Mouse (Mus musculus) forebrain, embryonic 11.5 days (tissue): ENCODE results near the gene Ptpro. TPM values are rescaled to one million over a fixed set of nuclear protein-coding genes. Genes with fewer than 3 reads are reported as not detected.
A peak's percentile ranks its signal among the peaks of the same experiment; 100 is the strongest.

ENCODE experiments used
- ATAC-seq: fragments of 200-750 bp; cut with Nextera tagmentation; replicated peaks from 2 replicates; pipeline ENCODE4 v1.8.0; 2017; ENCODE audit warnings: moderate TSS enrichment; ENCODE audit not compliant: low FRiP score
- DNase-seq: peaks from one replicate; pipeline ENCODE4 v3.0.0-alpha.2; 2017; ENCODE audit warnings: low spot score
- H3K27ac ChIP-seq: fragments of 300-500 bp; sonication (generic); 2 replicates; pipeline ENCODE4 v1.5.1; 2014; ENCODE audit warnings: low read depth, low read length
- H3K27me3 ChIP-seq: fragments of 300-500 bp; sonication (generic); 2 replicates; pipeline ENCODE4 v1.6.1; 2014; ENCODE audit warnings: mild to moderate bottlenecking, low read length, mixed read lengths; ENCODE audit not compliant: control insufficient read depth, insufficient read depth
- H3K36me3 ChIP-seq: fragments of 300-500 bp; sonication (generic); 2 replicates; pipeline ENCODE4 v1.6.1; 2014; ENCODE audit warnings: mild to moderate bottlenecking, low read length, moderate library complexity, mixed read lengths; ENCODE audit not compliant: control insufficient read depth, insufficient read depth
- H3K4me1 ChIP-seq: fragments of 300-500 bp; sonication (generic); replicated peaks from 2 replicates; pipeline ENCODE4 v1.6.1; 2014; ENCODE audit warnings: low read length, mixed read lengths; ENCODE audit not compliant: control insufficient read depth, insufficient read depth
- H3K4me2 ChIP-seq: fragments of 300-500 bp; sonication (generic); 2 replicates; pipeline ENCODE4 v1.6.1; 2014; ENCODE audit warnings: low read depth, mild to moderate bottlenecking, low read length, moderate library complexity, mixed read lengths; ENCODE audit not compliant: severe bottlenecking
- H3K4me3 ChIP-seq: fragments of 300-500 bp; sonication (generic); 2 replicates; pipeline ENCODE4 v1.5.1; 2014; ENCODE audit warnings: low read depth, low read length
- H3K9ac ChIP-seq: fragments of 300-500 bp; sonication (generic); 2 replicates; pipeline ENCODE4 v1.6.1; 2014; ENCODE audit warnings: low read length
- H3K9me3 ChIP-seq: fragments of 300-500 bp; sonication (generic); 2 replicates; pipeline ENCODE4 v1.6.1; 2016; ENCODE audit warnings: low read length, mixed read lengths; ENCODE audit not compliant: control insufficient read depth
- WGBS: fragments of 180-500 bp; shearing (Covaris S2); extraction: QIAGEN DNeasy Blood & Tissue Kit; methylation state at CpG from one replicate; pipeline ENCODE4 v1.1.7; 2014; 5-methylcytosine and 5-hydroxymethylcytosine counted together
- polyA plus RNA-seq: library from polyadenylated mRNA; unstranded; fragments of >200 nt; fragmentation: Nextera tagmentation; extraction: Ambion mirVana; gene quantifications from 2 replicates; pipeline ENCODE4 v1.2.1, GENCODE M21; 2014

Gene Ptpro
- polyA plus RNA-seq, 1 experiment from 2014 or later: 12.5 TPM

DNA sequence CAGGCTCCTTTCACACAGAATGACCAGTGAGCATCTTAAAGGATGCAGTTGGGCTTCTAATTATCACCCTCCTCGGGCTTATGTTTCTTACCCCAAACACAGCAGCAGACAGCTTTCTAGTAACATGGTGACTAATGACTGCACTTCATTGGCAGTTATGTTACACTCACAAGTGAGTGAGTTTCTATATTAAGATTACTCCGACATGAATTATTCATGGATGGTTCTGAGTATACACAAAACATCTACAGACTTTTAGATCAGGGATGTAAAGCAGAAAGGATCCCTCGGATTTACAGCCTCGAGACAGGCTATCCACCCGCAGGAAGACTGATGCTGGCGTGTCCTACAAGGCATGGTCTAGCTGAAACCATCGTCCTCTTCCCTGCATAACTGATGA lies 230.8 kb downstream of the Ptpro start:
- Histone ChIP-seq H3K4me1 (no peaks in the 10 kb centered on the region), H3K27me3 (no peaks in the 10 kb centered on the region; the same call in 1 of the 2 replicates), H3K4me2 (no peak overlapping the region), H3K9ac (no peak overlapping the region), H3K27ac (no peak overlapping the region), H3K36me3 (no peaks in the 10 kb centered on the region), H3K9me3 (no peaks in the 10 kb centered on the region), H3K4me3 (no peak overlapping the region)
- WGBS: 62% methylated on average over 7 of the region's 7 CpGs
- ATAC-seq (peak; percentile 60), DNase-seq (no peak)

DNA sequence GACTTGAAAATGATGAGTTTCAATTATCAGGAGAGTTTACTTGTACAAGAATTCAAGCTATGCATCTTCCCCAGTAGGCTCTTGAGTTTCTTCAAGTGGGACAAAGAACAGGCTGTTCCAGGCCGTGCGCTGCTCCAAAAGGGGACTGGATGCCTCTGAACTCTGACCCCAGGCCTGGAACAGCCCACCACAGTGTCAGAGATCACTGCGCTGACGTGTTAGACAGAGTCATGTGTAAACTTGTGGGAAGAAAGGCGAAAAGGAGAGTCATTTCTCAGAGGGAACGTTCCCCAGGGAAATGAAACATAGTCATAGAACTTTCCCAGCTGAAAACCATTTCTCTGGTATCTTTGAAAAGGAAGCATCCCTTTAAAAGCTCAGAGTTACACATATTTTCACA lies 235.3 kb downstream of the Ptpro start:
- no peaks in the 10 kb centered on the region for H3K4me1 ChIP-seq
- no peak for ATAC-seq
- no peaks in the 10 kb centered on the region for H3K9me3 ChIP-seq
- 59% methylated on average over 6 of the region's 6 CpGs for WGBS
- DNase-seq: no peak
- no peak overlapping the region for H3K9ac ChIP-seq
- H3K4me2 ChIP-seq: no peak overlapping the region
- no peaks in the 10 kb centered on the region; the same call in 1 of the 2 replicates for H3K27me3 ChIP-seq
- no peak overlapping the region for H3K4me3 ChIP-seq
- no peaks in the 10 kb centered on the region for H3K36me3 ChIP-seq
- H3K27ac ChIP-seq: no peak overlapping the region

DNA sequence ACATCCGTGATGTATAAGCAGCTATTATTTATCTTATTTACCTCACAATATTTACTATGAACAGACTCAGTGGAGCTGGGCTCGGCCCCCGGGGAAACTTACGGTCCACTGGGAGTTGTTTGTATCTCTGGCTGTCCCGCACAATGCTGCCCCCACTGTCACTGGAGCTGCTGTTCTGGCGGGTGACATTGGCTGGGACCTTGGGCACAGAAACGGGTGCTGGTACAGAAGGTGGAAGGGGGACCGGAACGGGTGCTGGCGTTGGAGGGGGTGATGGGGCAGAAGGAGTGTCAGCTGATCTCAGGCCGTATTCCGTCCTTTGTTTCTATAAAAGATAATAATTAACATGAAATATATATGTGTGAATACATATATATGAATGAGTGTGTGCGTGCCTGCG lies 238.0 kb downstream of the Ptpro start:
- Histone ChIP-seq H3K4me1 (no peaks in the 10 kb centered on the region), H3K27ac (no peak overlapping the region), H3K9ac (no peak overlapping the region), H3K36me3 (no peaks in the 10 kb centered on the region), H3K9me3 (no peaks in the 10 kb centered on the region), H3K4me3 (no peak overlapping the region), H3K27me3 (no peaks in the 10 kb centered on the region), H3K4me2 (no peak overlapping the region)
- no peak for DNase-seq
- no peak for ATAC-seq
- WGBS: 92% methylated on average over 14 of the region's 14 CpGs

DNA sequence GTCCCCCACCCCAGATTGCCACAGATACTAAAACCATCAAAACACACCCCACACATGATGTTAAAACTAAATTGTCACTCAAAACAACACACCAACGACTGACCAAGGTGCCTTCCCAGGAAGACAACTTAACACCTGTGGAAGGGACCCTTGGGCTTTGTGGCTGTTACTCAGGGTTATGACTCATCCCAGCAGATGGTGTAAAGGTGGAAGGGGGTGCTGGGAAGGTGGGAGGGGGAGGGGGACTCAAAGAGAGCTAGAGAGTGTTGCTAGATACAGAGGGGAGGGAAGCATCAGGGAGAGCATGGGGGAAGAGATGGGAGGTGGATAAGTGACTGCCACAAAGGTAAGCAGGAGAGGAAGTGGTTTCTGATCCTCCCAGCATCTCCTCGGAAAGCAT lies 239.5 kb downstream of the Ptpro start:
- no peaks in the 10 kb centered on the region for H3K27me3 ChIP-seq
- 82% methylated on average over 2 of the region's 2 CpGs for WGBS
- H3K4me2 ChIP-seq: no peak overlapping the region
- H3K9ac ChIP-seq: no peak overlapping the region
- no peak overlapping the region for H3K27ac ChIP-seq
- H3K4me1 ChIP-seq: no peaks in the 10 kb centered on the region
- no peaks in the 10 kb centered on the region for H3K36me3 ChIP-seq
- no peak overlapping the region for H3K4me3 ChIP-seq
- ATAC-seq (no peak), DNase-seq (no peak)
- no peaks in the 10 kb centered on the region for H3K9me3 ChIP-seq

DNA sequence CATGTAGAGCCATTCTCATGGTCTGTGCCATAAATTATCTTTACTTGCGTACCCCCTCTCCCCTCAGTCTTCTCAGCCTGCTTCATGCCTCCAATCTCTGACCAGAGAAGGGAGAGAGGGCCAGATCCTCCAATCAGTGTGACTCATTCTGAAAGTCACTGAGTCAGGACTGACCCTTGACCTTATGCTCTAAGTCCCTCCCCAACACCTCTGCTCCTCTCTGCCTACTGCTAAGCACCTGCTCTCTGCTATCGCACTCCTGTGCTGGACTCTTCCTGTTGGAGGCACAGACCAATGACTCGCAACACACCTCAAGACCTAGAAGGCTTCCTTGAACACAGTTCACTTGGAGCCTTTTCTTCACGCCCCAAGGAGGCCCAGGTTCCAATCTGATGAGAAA lies 240.5 kb downstream of the Ptpro start:
- ATAC-seq (no peak), DNase-seq (no peak)
- Histone ChIP-seq H3K27me3 (no peaks in the 10 kb centered on the region), H3K9me3 (no peaks in the 10 kb centered on the region), H3K36me3 (no peaks in the 10 kb centered on the region), H3K27ac (no peak overlapping the region), H3K4me3 (no peak overlapping the region), H3K4me1 (no peaks in the 10 kb centered on the region), H3K9ac (no peak overlapping the region), H3K4me2 (no peak overlapping the region)
- 90% methylated on average over 4 of the region's 4 CpGs for WGBS

DNA sequence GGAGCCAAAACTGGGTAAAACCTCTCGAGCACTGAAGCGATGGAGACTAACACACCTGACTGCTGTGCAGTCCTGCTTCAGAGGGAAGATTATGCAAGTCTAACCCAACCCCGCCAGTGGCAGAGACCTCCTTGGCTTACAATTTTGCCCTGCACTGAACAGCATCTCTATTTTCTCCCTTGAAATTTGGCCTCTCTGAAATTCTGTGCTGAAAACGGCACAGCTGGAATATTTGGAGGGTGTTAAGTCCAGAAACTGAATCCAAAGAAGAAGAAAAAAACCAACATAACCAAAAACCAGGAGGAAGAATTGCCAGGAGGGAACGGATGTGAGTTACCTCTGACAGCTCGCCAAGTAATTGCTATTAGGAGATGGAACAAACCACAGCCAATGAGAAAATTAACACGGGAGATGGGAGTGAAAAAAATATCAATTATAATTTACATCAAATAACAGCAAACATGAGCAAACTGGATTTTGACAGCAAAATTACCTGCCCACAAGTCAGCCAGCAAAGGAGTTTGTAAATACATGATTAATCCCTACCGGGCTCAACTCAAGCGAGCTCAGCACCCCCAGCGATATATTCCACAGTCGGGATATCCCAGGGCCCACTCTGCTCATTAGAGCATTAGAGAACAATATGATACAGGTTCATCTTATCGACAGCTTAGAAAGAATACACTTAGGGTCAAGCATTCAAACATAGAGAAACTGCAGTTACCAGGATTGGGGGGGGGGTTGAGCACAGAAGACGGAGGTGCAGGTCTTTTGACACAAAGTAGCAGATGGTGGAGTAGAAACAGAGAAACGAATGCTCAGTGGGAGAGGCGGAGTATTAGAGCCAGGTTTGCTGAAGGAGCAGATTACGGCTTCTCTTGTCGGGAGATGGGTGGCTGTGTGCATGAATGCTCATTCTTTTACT lies 241.4 kb downstream of the Ptpro start:
- 91% methylated on average over 17 of the region's 17 CpGs for WGBS
- no peak overlapping the region for H3K4me2 ChIP-seq

DNA sequence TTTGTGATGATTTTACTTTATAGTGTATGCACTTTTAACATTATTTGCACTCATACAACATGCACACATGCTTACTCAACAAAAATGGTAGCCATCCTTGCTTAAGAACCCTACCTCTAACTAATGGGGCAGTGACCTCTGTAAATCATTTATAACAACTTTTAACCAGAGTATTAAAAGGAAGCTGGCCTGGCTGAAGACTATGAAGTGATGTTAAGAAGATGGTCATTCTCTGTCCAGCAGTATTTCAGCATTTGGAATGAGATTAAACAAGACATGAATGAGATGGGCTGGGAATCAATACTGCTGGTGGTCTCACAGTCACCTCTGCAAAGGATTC lies 242.0 kb downstream of the Ptpro start:
- Histone ChIP-seq H3K36me3 (no peaks in the 10 kb centered on the region), H3K9me3 (no peaks in the 10 kb centered on the region), H3K27me3 (no peaks in the 10 kb centered on the region), H3K9ac (no peak overlapping the region), H3K4me1 (no peaks in the 10 kb centered on the region), H3K4me3 (no peak overlapping the region), H3K27ac (no peak overlapping the region), H3K4me2 (no peak overlapping the region)
- DNase-seq (no peak), ATAC-seq (no peak)

More for the DNA sequence above, 241.4 kb downstream of the Ptpro start:
- Histone ChIP-seq H3K4me1 (no peaks in the 10 kb centered on the region), H3K36me3 (no peaks in the 10 kb centered on the region), H3K9ac (no peak overlapping the region), H3K4me3 (no peak overlapping the region), H3K9me3 (no peaks in the 10 kb centered on the region), H3K27ac (no peak overlapping the region), H3K27me3 (no peaks in the 10 kb centered on the region)
- DNase-seq: no peak
- ATAC-seq: no peak

DNA sequence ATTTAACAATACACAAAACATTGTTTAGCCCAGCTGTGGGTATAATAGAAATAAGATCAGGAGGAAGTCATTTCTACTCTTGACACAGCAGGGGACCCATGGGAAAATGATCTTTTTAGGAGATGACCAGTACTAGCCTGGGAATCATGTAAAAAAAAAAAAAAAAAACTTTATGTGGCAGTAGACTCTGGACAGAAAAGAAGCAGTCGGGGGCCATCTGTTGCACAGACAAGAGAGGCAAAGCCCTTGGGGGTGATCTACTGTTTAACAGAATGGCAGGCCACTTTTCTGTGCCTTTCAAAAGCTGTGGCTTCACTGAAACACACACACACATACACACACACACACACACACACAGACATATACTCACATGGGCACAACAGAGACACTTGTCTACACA lies 242.7 kb downstream of the Ptpro start:
- no peaks in the 10 kb centered on the region for H3K36me3 ChIP-seq
- H3K9ac ChIP-seq: no peak overlapping the region
- WGBS: 57% methylated on average over 1 of the region's 1 CpGs
- H3K27me3 ChIP-seq: no peaks in the 10 kb centered on the region
- no peak overlapping the region for H3K27ac ChIP-seq
- no peak for DNase-seq
- H3K4me2 ChIP-seq: no peak overlapping the region
- no peaks in the 10 kb centered on the region for H3K9me3 ChIP-seq
- no peak overlapping the region for H3K4me3 ChIP-seq
- ATAC-seq: no peak
- no peaks in the 10 kb centered on the region for H3K4me1 ChIP-seq

DNA sequence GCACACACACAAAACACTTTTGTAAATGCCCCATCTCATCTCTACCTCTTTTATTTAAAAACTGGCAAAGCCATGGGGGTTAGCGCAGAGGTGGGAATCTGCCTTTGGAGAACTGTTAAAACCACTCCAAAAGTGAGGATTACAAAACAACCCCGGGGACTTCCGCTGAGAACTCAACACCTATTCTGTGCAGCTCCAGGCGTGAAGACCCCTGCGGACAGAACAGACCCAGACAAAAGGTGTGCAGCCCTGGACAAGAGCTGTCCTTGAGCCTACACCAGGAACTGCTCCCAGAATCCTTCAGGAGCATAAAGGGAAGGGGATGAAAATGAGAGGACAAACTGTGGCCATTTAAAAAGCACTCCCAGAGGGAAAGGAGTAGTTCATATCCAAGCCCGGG lies 243.1 kb downstream of the Ptpro start:
- H3K9me3 ChIP-seq: no peaks in the 10 kb centered on the region
- no peak overlapping the region for H3K4me3 ChIP-seq
- no peak overlapping the region for H3K9ac ChIP-seq
- 74% methylated on average over 6 of the region's 6 CpGs for WGBS
- ATAC-seq: no peak
- H3K27ac ChIP-seq: no peak overlapping the region
- no peaks in the 10 kb centered on the region for H3K36me3 ChIP-seq
- no peak for DNase-seq
- no peak overlapping the region for H3K4me2 ChIP-seq
- H3K4me1 ChIP-seq: no peaks in the 10 kb centered on the region
- H3K27me3 ChIP-seq: no peaks in the 10 kb centered on the region
